Mouse (Mus musculus) cerebellum, postnatal 10 days (tissue): ENCODE measurements around the gene Rdh5.

Experiments used
- DNase-seq, 2 experiments: peaks; one replicate each; pipeline ENCODE4 v3.0.0; 2021; ENCODE audit warnings: mixed read lengths in 2 of 2

Rdh5 gene

DNA sequence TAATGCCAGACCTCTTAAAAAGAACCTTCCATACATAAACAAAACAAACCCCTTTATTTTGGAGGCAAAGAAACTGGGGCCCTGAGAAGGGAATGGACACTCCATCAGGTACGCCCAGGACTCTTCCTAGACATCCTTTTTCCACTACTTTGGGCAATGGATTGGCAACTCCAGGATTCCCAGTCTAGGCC is at the start of gene Rdh5:
TSS of gene Rdh5 (minus strand) at position 67 of the 191 bp plus-strand sequence.
- no peak for DNase-seq

DNA sequence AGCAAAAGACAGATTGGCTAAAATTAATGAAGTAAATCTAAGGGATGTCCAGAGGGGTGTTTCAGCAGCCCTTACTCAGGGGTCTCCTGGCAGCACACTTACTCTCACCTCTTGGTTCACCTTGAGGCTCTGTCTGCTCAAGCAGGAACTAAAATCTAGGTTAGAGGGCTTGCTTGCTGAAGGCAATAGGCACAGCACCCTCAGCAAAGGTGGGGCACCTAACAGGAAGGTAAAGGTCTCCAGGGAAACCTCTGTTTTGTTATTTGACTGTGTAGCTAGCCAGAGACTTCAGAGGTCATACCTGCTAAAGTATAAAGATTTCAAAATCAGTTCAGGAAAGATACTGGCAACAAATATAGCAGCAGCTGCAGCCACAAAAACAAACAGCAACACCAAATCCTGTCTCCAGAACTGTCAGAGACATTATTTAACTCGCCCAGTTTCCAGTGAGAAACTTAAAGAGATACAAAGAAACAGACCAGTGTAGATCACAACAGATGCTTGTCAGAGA is 48.1 kb upstream of the Rdh5 start:
- no peak for DNase-seq

DNA sequence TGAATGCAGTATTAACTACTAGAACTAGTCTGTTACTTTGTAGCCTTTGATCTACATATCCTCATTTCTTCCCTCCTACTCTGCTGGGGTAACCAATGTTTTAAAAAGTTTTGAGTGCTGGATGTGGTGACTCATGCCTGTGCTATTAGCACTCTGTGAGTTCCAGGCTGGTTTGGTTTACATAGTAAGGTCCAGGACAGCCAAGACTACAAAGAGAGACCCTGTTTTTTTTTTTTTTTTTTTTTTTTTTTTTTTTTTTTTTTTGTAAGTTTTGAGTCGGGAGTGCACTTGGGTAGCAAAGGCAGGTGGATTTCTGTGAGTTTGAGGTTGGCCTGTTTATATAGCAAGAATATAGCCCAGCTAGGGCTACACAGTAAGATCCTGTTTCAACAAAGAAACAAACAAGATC is 45.7 kb upstream of the Rdh5 start:
- DNase-seq: no peak

DNA sequence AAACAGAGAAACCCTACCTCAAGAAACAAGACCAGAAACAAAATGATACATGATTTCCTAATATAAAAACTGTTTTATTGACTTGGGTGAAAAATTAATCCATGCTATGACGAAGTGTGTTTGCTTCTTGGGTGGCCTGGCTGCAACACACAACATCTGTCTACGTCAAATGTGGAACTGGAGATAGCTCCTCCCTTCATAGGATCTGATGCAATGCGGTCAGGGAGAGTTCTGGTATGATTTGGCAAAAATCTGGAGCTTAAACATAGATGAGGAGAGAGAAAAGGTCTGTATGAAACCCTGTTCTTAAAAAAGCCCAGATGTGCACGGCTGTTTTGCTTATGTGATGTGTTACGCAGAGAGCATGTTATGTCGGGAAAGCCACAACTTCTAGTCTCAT is 43.2 kb upstream of the Rdh5 start:
- no peak for DNase-seq

DNA sequence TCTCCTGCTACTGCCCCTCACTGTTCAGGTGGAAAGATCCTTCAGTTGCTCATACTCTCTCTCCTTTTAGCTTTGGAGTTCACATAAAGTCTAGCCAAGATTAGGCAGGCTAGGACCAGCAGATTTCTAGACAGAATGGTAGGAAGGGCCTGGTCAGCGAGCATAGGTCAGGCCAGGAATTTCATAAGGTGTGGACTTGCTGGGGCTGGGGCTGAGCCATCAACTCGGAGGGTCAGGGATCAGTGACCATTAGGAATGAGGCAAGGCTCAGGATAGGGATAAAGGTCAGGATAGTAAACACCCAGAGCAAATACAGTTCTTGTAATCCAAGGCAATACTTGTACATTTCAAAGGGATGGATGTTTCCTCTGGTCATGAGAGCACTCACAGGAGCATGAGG is 42.3 kb upstream of the Rdh5 start:
- DNase-seq: no peak

DNA sequence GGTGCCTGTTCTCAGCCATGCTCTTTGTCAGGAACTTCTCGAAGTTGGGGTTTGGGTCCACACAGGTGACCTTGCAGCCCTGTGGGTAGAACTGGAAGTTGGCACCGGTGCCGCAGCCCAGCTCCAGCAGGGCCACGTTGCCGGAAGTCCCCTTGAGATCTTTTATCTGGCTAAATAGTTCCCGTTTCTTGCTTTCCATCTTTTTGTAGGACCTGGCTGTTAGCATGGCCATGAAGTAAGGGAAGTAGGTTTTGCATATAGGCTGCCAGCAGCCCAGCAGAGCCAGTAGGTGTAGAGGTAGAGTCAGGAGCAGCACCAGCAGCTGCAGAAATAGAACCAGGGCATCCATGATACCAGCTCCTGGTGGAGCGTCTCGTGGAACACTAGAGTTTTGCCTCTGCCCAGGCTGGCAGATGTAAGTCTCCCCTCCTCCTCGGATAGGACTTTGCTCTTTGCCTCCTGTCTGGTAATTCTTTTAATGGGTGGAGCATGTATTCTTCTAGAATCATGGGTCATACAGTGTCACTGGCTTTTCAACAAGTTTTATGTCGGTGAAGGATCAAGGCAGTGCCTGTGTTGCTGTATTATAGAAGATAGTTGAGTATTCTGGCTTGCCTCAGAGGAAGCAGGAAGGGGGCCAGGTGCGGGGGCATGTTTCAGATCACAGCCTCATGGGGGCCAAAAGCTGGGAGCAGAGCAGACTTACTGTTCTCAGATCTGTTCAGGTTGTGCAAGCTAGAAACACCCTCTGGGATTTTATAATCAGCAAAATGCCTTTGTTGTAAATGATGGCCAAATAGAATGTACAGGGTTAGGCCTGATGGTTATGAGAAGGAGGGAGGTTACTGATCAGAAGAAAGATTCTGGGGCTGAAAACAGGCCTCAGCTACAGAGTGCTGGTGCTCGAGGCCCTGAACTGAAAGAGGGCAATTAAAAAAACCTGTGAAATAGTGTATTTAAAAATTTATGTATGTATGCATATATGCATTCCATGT is 38.2 kb upstream of the Rdh5 start, which contains the start of gene Mettl7b:
TSS of gene Mettl7b (minus strand) at position 399 of the 995 bp plus-strand sequence.
- DNase-seq: no peak

DNA sequence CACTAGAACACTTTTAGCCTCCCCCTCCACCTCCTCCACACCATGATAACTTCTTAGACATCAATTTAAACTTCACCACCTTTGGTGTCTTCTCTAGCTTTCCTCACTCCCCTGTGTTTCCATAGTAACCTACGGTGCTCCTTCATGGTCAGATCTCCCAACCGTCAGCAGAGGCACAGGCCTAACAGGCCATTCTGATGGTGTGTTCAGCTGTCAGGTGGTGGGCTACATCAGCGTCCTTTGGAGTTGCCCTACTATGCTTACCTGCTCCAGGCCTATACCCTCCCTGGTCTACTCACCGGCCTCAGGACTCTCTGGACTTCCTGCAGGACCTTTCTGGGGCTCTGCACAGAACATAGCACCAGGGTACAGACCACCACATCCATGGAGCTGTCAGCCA is 37.5 kb upstream of the Rdh5 start:
- no peak for DNase-seq

DNA sequence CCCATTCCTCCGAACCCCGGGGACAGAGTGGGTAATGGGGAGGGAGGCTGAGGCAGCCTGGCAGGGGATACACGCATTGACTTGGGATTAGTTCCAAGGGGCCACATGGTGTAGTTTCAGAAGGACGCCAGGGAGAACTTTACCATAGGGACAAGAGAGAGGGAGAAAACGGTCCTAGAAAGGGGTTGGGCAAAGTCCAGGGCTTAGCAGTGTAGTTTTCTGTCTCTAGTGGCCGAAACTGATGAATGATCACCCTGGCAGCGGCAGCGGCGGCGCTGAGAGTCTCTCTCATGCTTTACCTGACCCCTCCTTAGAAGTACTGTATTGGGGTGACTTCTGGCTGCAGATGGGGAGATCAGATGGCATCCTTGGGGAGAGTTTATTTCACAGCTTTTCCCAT is 35.7 kb upstream of the Rdh5 start:
- no peak for DNase-seq

DNA sequence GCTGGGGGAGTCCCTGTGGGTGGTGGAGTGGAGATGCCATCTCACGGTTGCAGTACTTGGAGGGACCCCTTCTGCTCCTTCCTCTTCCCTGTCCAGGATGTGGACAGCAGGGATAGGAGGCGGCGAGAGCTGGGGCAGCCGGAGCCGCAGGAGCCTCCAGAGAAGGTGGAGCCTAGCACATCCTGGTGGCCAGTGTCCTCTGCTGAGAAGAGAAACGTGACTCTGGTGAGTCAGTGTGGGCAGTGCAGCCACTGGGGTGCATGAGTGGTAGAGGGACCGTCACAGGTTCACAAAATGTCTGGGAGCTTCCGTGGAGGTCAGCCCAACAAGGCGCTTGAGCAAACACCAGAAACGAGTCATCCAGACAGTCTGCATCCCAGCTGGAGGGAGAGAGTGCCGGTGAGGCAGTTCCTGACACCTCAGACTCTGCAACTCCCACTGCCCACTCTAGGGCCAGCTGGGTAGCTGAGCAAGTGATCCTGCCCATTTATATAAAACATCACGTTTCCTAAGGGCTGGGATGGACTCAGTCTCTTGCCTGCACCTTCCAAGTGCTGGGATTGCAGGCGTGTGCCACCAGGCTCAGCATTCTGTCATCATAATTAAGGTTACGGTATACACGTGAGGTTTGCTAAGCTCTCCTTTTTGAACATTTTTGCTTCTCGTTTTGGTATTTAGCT is 27.7 kb upstream of the Rdh5 start:
- no peak for DNase-seq

DNA sequence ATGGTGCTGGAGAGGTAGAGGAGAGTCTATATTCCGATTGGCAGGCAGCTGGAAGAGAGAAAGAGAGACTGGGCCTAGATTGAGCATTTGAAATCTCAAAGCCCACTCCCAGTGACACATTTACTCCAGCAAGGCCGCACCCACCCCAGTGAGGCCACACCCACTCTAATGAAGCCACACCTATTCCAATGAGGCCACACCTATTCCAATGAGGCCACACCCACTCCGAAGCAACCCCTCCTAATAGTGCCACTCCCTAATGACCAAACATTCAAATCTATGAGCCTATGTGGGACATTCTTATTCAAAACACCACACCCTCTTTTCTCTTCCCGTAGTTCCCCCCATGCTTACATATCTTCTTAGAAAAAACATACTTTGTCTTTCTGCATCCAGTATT is 24.8 kb upstream of the Rdh5 start:
- no peak for DNase-seq

DNA sequence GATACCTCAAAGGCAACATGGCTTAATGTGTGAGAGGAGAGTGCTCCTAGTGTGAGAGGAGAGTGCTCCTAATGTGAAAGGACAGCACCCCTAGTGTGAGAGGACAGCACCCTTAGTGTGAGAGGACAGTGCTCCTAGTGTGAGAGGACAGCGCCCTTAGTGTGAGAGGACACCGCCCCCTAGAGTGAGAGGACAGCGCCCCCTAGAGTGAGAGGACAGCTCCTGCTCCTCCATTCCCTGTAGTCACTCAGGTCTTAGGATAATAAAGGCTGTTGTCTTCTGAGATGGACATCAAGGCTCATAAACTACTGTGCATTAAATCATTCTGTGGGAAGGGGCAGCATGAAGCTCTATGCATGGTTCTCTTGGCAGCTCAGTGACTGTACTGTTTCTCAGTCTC is 23.0 kb upstream of the Rdh5 start:
- peak; percentile 78 to 79 for DNase-seq

DNA sequence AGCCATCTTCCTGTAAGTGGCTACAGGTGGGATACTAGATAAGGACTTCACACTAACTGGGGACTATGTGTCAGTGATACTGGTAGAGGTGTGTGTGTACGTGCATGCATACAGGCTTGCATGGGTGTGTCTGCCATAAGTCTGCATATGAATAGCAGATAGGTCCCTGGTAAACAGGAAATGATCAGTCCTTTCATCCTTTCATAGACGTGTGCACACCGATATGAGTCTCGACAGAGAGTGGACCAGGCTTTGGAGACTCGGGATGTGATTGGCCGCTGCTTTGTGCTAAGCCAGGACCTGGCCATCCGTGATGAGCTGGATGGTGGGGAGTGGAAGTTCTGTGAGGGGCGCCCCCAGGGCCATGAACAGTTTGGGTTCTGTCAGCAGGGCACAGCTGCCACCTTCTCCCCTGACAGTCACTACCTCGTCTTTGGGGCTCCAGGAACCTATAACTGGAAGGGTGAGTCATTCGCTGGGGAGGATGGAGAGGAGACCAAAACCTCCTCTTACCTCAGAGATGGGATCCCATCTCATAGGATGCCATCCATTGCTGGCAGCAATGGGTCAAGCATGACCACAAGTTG is 17.9 kb upstream of the Rdh5 start:
- no peak for DNase-seq

DNA sequence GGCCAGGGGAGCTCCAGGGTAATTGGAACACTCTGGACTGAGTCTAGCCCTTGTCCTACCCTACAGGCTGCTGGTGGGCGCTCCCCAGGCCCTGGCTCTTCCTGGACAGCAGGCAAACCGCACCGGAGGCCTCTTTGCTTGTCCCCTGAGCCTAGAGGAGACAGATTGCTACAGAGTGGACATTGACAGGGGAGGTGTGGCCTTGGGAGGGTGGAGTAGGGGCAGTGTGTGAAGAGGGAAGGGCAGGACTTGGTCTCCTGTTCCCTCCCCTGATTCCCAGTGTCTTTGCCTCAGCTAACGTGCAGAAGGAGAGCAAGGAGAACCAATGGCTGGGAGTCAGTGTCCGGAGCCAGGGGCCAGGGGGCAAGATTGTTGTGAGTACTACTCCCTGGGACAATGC is 16.3 kb upstream of the Rdh5 start:
- DNase-seq: peak; percentile 50 to 58

DNA sequence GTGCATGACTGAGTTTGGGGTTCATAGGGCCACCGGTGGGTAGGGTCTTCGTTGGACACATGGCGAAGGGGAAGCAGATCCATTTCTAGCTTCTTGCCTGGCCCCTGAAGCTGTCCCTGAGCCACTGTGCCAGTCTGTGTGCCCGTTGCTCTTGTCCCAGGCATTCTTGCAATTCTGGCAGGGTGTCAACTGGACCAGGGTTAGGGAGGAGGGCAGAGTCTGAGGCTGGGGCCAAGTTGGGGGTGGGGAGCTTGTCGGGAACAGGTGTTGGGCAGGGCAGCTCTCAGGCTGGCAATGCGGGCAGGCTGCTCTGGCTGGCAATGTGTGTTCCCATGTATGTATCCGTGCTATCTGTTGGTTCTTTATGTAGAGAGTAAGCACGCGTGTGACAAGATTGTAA is 15.8 kb upstream of the Rdh5 start:
- peak; percentile 99 to 100 for DNase-seq

DNA sequence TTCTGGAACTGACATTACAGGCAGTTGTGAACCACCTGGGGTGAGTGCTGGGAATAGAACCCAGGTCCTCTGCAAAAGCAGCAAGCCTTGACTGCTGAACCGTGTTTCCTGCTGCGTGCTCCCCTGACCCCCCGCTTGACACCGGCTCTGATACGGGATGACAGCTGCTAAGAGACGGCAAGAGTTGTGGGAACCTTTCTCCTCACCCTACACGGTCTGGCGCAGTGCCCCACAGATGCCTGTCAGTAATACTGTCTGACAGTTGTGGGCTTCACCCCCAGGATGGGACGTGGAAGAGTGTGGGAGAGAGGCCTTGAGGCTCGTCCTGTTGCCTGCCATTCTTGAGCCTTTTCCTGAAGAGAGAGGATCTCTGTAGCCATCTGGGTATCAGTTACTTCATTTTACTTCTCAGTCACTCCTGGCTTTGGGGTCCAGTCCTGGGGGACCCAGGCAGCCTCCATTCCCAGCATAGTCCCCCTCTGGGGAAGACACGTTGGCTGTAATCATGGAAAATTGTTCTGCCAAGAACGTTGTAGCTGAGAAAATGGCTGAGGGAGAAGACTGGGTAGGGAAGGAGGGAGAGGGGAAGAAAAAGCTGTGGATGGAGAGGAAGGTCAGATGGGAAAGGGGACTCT is 15.2 kb upstream of the Rdh5 start:
- peak; percentile 73 to 75 for DNase-seq

DNA sequence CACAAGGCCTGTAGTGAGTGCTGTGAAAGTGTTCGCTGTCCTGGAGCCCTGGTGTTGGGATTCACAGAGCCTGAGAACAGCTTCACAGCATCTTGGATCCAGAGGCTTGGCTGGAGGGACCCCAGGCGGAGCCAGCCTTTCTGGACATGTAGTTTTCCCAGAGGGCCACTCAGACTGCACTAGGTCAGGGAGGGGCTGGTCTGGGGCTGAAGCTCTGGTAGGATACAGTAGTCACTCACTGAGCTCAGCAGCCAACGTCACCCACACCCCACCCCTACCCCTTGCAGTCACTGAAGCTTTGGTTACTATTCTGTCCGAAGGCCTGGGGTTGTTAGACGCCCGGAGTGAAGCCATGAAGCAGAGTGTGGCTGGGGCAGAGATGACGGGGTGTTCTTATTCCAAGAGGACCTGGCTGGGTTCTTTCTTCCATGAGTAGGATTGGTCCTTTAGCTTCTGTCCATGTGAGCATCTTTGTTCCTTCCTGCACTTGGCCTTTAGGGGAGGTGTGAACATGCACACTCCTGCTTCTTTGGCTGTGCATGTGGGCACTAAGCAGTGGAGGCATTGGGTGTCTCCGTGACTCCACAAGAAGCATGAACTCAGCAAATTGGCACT is 13.2 kb upstream of the Rdh5 start:
- peak; percentile 60 to 62 for DNase-seq

DNA sequence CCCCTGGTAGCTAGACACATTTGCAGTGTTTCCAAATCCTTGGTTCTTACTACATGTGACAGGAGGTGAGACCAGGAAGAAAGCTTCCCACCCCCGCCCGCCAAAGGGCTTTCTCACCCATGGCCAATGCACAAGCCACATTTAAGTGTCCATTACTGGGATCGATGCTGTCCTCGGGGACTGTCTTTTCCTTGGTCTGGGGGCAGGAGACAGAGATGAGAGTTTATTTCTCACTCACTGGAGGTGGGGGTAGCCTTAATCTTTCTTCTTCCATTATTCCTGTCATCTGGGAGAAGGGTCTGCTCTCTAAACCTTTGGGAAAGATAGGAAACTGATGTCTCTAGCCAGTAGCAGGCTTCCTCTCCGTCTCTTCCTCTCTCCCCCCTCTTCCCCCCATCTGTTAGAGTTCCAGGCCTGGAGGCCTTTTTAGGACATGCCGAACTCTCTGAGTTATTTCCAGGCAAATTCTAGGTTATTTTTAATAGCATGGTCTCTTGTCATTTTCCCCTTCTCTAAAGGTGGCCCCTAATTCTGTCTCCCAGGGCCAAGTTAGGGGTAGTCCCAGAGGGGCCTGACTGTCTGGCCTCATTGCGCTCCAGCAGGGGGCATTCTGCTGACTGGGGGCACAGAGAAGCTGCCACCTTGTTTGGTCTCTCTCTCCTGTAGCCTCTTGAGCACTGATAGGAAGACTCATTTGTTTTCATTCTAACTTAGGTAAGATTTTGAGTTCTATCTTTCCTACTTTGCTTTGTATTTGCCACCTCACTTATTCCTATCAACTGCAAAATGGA is 12.5 kb upstream of the Rdh5 start:
- peak; percentile 61 to 65 for DNase-seq

DNA sequence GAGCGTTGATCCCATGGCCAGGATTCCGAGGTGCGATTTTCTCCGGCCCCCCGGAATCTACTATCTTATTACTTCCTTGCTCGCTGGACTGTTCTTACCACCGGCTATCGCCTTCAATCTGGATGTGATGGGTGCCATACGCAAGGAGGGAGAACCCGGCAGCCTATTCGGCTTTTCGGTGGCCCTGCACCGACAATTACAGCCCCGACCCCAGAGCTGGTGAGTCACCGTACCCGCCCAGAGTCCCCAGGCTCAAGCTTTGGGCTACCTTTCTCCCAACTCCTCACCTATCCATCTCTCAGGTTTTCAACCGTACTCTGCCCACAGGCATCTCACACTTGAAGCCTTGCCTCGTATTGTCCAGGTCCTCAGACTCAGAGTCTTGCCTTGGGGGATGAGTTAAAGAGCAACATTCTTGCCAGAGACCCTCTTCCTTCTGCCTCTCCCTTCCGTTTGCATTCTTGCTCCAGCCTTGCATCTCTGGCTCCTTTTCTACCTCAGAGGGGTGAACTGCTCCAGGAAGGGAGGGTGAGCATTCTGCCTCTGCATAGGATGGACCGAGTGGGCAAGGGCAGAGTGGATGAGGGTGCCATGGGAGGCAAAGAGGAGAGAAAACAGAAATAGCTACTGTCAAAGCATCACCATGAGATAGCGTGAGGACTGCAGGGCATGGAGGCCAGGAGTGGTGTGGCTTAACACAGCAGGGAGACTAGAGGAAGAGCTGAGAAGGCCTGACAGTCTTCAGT is 11.5 kb upstream of the Rdh5 start:
- DNase-seq: peak; percentile 45 to 62

DNA sequence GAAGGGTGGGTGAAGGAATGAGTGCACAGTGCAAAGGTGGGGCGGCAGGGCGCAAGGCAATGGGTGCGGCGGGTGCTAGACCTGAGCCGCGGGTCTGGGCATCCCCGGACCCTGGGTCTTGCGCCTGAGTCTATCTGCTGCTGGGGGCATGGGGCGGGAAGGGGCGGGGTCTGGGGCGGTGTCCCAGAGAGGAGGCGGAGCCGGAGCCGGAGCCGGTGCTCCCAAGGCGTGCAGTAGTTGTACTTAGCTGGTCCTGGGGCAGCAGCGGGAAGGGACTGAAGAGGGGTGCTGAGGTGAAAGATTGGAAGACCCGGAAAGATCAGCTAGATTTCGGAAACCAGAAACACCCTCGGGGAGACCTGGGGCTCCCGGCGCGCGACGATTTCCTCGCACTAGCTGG is 10.9 kb upstream of the Rdh5 start, which contains the start of gene Itga7:
TSS of gene Itga7 (plus strand) at position 245 of the 400 bp plus-strand sequence.
- DNase-seq: peak; percentile 83 to 86

DNA sequence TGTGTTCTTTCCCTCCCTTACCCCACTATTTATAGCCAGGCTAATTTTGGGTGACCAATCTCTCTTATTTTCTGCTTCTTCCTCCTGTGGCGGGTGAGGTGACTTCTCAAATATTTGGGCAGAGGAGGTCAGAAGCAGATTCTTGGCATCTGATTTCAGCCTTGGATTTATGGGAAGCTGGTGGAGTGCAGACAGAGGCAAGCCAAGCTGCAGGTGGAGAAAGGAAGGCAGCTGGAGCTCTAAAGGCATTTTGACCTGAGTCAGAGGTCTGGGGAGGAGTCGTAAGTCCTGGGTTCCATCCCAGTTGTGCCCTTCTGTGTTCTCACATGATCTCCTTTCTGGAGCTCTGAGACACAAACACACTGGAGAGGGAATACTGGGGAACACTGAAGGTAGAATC is 8.8 kb upstream of the Rdh5 start:
- DNase-seq: no peak
